Mouse (Mus musculus) heart, postnatal 0 days (tissue): ENCODE data around the gene Fgf10. TPM values are rescaled to one million over a fixed set of nuclear protein-coding genes. Genes with fewer than 3 reads are reported as not detected.

Experiments used
- ATAC-seq: fragments of 200-750 bp; cut with Nextera tagmentation; 2 replicates; pipeline ENCODE4 v1.8.0; 2017; ENCODE audit warnings: low read depth, moderate number of reproducible peaks, moderate library complexity; ENCODE audit not compliant: insufficient read depth
- DNase-seq: peaks from one replicate; pipeline ENCODE4 v3.0.0-alpha.2; 2016; ENCODE audit warnings: low spot score
- H3K27ac ChIP-seq: fragments of 300-500 bp; sonication (generic); 2 replicates; pipeline ENCODE4 v1.5.1; 2014; ENCODE audit warnings: low read depth, mild to moderate bottlenecking
- H3K27me3 ChIP-seq: fragments of 300-500 bp; sonication (generic); 2 replicates; pipeline ENCODE4 v1.6.1; 2014; ENCODE audit warnings: low read length, mixed read lengths; ENCODE audit not compliant: control insufficient read depth, insufficient read depth
- H3K36me3 ChIP-seq: fragments of 300-500 bp; sonication (generic); replicated peaks from 2 replicates; pipeline ENCODE4 v1.6.1; 2014; ENCODE audit warnings: low read length, mixed read lengths; ENCODE audit not compliant: control insufficient read depth, insufficient read depth
- H3K4me1 ChIP-seq: fragments of 300-500 bp; sonication (generic); 2 replicates; pipeline ENCODE4 v1.6.1; 2014; ENCODE audit warnings: antibody characterized with exemption; ENCODE audit not compliant: control insufficient read depth, insufficient read depth
- H3K4me2 ChIP-seq: fragments of 300-500 bp; sonication (generic); 2 replicates; pipeline ENCODE4 v1.6.1; 2014; ENCODE audit warnings: low read depth, mild to moderate bottlenecking, low read length, moderate library complexity
- H3K4me3 ChIP-seq: fragments of 300-500 bp; sonication (generic); 2 replicates; pipeline ENCODE4 v1.5.1; 2014; ENCODE audit warnings: low read depth, low read length
- H3K9ac ChIP-seq: fragments of 300-500 bp; sonication (generic); replicated peaks from 2 replicates; pipeline ENCODE4 v1.6.1; 2014; ENCODE audit warnings: low read depth, low read length, mixed read lengths
- H3K9me3 ChIP-seq: fragments of 300-500 bp; sonication (generic); replicated peaks from 2 replicates; pipeline ENCODE4 v1.6.1; 2016; ENCODE audit warnings: low read length; ENCODE audit not compliant: control insufficient read depth
- CTCF ChIP-seq: IDR thresholded peaks from 2 replicates; pipeline ENCODE4 v1.5.1; 2016; ENCODE audit warnings: antibody characterized with exemption, control low read depth, low read depth
- EP300 ChIP-seq: IDR thresholded peaks from 2 replicates; pipeline ENCODE4 v1.6.1; 2016; ENCODE audit warnings: antibody characterized with exemption, low read depth
- WGBS: fragments of 180-500 bp; shearing (Covaris S2); extraction: QIAGEN DNeasy Blood & Tissue Kit; methylation state at CpG from one replicate; pipeline ENCODE4 v1.1.7; 2014; 5-methylcytosine and 5-hydroxymethylcytosine counted together
- polyA plus RNA-seq: library from polyadenylated mRNA; unstranded; fragments of >200 nt; fragmentation: Nextera tagmentation; extraction: Ambion mirVana; gene quantifications from 2 replicates; pipeline ENCODE4 v1.2.1, GENCODE M21; 2015
- total RNA-seq: library from RNA; depleted of rRNA; stranded (reverse); fragments of >200 nt; gene quantifications from 2 replicates; pipeline ENCODE4 v1.2.3, GENCODE M21; 2014; ENCODE audit warnings: low replicate concordance; rRNA removed

The Fgf10 gene
- total RNA-seq (not detected in 2 replicates), polyA plus RNA-seq (0.05 and 0.11 TPM in 2 replicates)

DNA sequence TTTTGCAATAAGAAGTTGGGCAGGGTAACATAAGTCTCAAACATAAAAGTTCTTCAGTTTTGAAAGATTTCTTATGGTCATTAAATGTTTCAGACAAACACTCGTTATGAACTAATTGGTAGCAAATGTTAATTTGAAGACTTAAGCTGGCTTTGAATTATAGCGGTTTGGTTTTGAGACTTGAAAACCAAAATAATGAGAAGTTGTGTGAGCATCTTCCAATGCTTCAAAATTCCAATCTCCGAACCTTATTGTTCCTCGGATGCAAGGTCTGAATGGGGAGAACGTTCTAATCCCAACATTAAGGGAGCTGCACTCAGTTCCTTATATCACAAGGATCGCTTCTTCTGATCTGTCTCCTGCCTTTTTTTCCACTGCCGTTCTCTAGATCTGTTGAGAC is at the start of gene Fgf10:
Gene Fgf10 (plus strand): TSS at position 301 of the 400 bp plus-strand sequence.
- Histone ChIP-seq H3K9ac (no peak within 1 kb of the TSS), H3K4me2 (no peak within 1 kb of the TSS), H3K27me3 (no peaks in the 10 kb centered on the region), H3K27ac (no peak within 1 kb of the TSS), H3K4me3 (no peak within 1 kb of the TSS), H3K9me3 (no peaks in the 10 kb centered on the region), H3K36me3 (no peaks in the 10 kb centered on the region), H3K4me1 (no peaks in the 10 kb centered on the region)
- ATAC-seq = no peak
- WGBS = 77% methylated on average over 7 of the region's 7 CpGs
- no peak for DNase-seq
- no peak for TF ChIP-seq CTCF
- no peak for TF ChIP-seq EP300

DNA sequence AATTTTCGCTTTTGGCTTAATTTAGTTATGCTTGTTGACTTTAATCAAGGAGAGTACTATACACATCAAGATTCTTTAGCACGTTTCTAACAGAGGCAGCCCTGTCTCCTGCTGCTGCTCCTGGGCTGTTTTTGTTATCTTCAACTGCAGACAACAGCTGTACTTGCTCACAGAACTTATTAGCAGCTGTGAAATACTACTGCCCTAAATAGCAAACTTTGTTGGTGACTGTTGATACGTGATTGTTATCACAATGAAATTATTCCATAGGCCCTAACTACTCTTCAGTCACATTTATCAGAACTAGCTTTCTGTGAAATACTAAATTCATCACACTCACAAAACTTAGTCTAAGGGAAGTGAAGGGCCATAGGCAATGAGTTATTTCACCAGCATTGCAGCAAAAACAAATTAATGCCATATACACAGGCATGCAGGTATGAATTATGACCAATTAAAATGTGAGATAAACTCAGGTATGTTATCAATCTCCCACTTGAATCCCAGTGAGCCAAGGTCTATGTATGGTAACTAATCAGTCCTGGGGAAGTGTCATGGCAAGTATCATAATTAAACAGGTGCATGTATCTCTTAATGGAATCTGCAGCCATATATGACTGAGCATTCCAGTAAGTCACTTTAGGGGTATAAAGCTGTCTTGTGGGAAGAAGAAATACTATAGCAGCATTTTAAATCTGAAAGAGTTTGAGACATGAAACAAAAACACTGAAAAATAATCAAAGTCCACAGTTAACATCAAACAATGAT is 39.7 kb upstream of the Fgf10 start:
- Histone ChIP-seq H3K36me3 (no peaks in the 10 kb centered on the region), H3K9me3 (no peaks in the 10 kb centered on the region), H3K27me3 (no peaks in the 10 kb centered on the region), H3K9ac (no peak overlapping the region), H3K4me2 (no peak overlapping the region), H3K27ac (no peak overlapping the region), H3K4me3 (no peak overlapping the region), H3K4me1 (no peaks in the 10 kb centered on the region)
- WGBS = 15% methylated on average over 3 of the region's 3 CpGs
- ATAC-seq (no peak), DNase-seq (no peak)
- no peak for TF ChIP-seq EP300
- TF ChIP-seq CTCF = no peak

DNA sequence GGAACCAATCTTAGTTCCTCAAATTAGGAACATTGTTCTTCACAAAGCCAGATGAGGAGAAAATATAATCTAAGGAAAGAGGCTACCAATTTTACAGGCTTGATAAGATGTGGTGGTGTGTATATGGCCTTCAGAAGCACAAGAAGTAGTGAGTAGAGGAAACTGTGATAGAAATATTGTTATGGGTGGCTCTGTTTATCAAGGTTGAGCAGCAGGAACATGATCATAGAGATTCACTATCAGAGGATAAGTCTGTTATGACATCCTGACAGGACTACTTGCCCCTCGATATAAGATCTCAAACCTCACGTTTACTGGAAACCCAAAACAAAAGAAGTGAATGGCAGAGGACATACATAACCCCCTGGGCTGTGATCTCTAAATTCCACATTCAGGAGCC is 38.1 kb upstream of the Fgf10 start:
- no peak overlapping the region for H3K27ac ChIP-seq
- H3K9me3 ChIP-seq = no peaks in the 10 kb centered on the region
- H3K9ac ChIP-seq = no peak overlapping the region
- H3K4me1 ChIP-seq = no peaks in the 10 kb centered on the region
- TF ChIP-seq EP300 (no peak), CTCF (no peak)
- H3K36me3 ChIP-seq = no peaks in the 10 kb centered on the region
- ATAC-seq (no peak), DNase-seq (no peak)
- WGBS = 80% methylated on average over 2 of the region's 2 CpGs
- H3K27me3 ChIP-seq = no peaks in the 10 kb centered on the region
- no peak overlapping the region for H3K4me3 ChIP-seq
- no peak overlapping the region for H3K4me2 ChIP-seq

DNA sequence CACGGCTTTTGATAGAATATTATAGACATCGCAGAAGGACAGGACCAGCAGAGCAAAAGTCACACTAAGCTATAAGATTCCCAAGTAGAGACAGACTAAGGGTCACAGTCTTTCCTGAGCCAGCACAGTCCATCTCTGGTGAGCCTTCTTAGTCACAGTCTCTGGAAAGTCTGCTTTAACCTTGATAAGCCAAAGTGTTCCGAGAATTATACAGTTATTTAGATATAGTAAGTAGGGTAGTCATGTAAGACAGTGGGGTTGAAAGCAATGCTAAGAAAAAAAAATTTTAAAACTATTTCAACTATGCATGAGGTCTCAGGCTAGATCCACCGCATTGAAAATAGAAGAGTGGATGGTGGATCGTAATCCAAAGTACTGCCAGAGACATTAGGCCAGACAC is 33.5 kb upstream of the Fgf10 start:
- Histone ChIP-seq H3K4me1 (no peaks in the 10 kb centered on the region), H3K9me3 (no peaks in the 10 kb centered on the region), H3K36me3 (no peaks in the 10 kb centered on the region), H3K4me3 (no peak overlapping the region), H3K9ac (no peak overlapping the region), H3K4me2 (no peak overlapping the region), H3K27me3 (no peaks in the 10 kb centered on the region), H3K27ac (no peak overlapping the region)
- ATAC-seq = no peak
- WGBS = 73% methylated on average over 5 of the region's 5 CpGs
- DNase-seq = no peak
- TF ChIP-seq CTCF = no peak
- TF ChIP-seq EP300 = no peak

DNA sequence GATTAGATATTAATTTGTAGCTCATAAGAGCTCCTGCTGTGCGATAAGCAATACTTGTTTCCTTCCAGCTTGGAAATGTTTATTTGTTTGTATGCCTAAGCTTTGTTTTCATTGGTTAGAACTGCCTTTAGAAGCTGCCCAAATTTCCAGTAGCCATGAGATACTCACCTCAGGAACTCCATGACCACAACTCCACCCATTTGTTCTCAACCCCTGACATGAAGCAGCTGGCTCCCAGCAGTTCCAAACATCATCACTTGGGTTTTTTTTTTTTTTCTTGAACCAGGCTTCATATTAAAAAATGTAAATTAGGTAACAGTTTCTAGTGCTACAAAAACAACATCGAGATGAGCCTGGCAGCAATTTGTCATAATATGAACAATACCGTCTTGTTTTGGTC is 27.0 kb upstream of the Fgf10 start:
- Histone ChIP-seq H3K4me3 (no peak overlapping the region), H3K36me3 (no peaks in the 10 kb centered on the region), H3K27me3 (no peaks in the 10 kb centered on the region), H3K9ac (no peak overlapping the region), H3K4me1 (no peaks in the 10 kb centered on the region), H3K9me3 (no peaks in the 10 kb centered on the region), H3K4me2 (no peak overlapping the region), H3K27ac (no peak overlapping the region)
- DNase-seq (no peak), ATAC-seq (no peak)
- WGBS = 80% methylated on average over 3 of the region's 3 CpGs
- TF ChIP-seq CTCF (no peak), EP300 (no peak)

DNA sequence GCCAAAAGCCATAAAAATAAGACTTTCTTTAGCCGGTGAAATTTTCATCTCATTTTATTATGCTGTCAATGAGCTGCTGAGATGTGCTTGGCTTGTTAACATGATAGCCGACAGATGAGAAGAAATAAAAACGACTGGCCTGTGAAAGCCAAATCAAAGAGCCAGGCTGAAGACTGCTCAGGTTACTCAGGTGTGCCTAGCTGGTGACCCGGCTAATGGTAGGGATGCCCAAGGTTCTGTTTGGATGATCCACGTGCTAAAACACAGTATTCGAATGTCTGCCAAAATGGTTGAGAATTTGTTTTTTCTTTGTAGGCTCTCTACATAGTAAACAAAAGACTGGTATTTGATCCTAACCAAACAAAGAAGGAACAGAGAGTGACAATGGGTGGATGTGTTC is 26.5 kb upstream of the Fgf10 start:
- Histone ChIP-seq H3K4me1 (no peaks in the 10 kb centered on the region), H3K36me3 (no peaks in the 10 kb centered on the region), H3K4me3 (no peak overlapping the region), H3K9me3 (no peaks in the 10 kb centered on the region), H3K9ac (no peak overlapping the region), H3K4me2 (no peak overlapping the region), H3K27me3 (no peaks in the 10 kb centered on the region), H3K27ac (no peak overlapping the region)
- ATAC-seq = no peak
- DNase-seq = no peak
- 62% methylated on average over 6 of the region's 6 CpGs for WGBS
- TF ChIP-seq CTCF = no peak
- TF ChIP-seq EP300 = no peak
